Mouse (Mus musculus) heart, adult 10 weeks (tissue): ENCODE measurements around the gene Ankib1. TPM values are rescaled to one million over a fixed set of nuclear protein-coding genes. Genes with fewer than 3 reads are reported as not detected.

ENCODE experiments used
- polyA plus RNA-seq: library from polyadenylated mRNA; stranded (reverse); fragments of 350-450 nt; fragmentation: Illumina TruSeq; extraction: RNeasy Lipid Tissue Mini Kit (QIAGEN cat#74804); gene quantifications from one replicate; pipeline ENCODE4 v1.2.3, GENCODE M21; 2014; ENCODE audit warnings: low read depth, low replicate concordance

Gene Ankib1
- polyA plus RNA-seq, result 8.7 TPM

GRCm38 (mm10) chr5:3802433-3803291 lies at the start of gene Ankib1, which contains the start of gene Krit1:
Gene Ankib1, minus strand, starts transcription at chr5:3802925.
Gene Krit1, plus strand, starts transcription at chr5:3803184.

GRCm38 (mm10) chr5:3845026-3845425 lies 42.3 kb upstream of the Ankib1 start, which contains the start of gene Lrrd1:
Gene Lrrd1, plus strand, starts transcription at chr5:3845173.

GRCm38 (mm10) chr5:3657085-3657484 lies 145.6 kb downstream of the Ankib1 start, which contains the start of gene Gatad1:
Gene Gatad1, minus strand, starts transcription at chr5:3657185.

GRCm38 (mm10) chr5:3650881-3651280 lies 151.8 kb downstream of the Ankib1 start, which contains the start of gene Tmbim7:
Gene Tmbim7, plus strand, starts transcription at chr5:3651181.

Other genes starting within 250 kb of the Ankib1 start
- 3.7 TPM for gene 1700109H08Rik, start 231.4 kb downstream of the Ankib1 start, polyA plus RNA-seq
- 15.8 TPM for gene Pex1, start 206.9 kb downstream of the Ankib1 start, polyA plus RNA-seq
- gene Rbm48, start 206.3 kb downstream of the Ankib1 start, polyA plus RNA-seq, result 6.6 TPM
- gene Tmbim7, start 151.7 kb downstream of the Ankib1 start, polyA plus RNA-seq, result not detected
- 103 TPM for gene Gatad1, start 145.7 kb downstream of the Ankib1 start, polyA plus RNA-seq
- 33.8 TPM for gene Krit1, start 259 bp upstream of the Ankib1 start, polyA plus RNA-seq
- not detected for gene Lrrd1, start 42.2 kb upstream of the Ankib1 start, polyA plus RNA-seq
- 2.8 TPM for gene Mterf1a, start 91.0 kb upstream of the Ankib1 start, polyA plus RNA-seq
- gene Akap9, start 125.1 kb upstream of the Ankib1 start, polyA plus RNA-seq, result 22.9 TPM